Mouse (Mus musculus) layer of hippocampus, adult 11-12 months (tissue): ENCODE data around the gene Mybl2.
A peak's percentile ranks its signal among the peaks of the same experiment; 100 is the strongest.

Experiments
- DNase-seq: peaks from one replicate; pipeline ENCODE4 v3.0.0; 2022; ENCODE audit warnings: low spot score

The Mybl2 gene

DNA sequence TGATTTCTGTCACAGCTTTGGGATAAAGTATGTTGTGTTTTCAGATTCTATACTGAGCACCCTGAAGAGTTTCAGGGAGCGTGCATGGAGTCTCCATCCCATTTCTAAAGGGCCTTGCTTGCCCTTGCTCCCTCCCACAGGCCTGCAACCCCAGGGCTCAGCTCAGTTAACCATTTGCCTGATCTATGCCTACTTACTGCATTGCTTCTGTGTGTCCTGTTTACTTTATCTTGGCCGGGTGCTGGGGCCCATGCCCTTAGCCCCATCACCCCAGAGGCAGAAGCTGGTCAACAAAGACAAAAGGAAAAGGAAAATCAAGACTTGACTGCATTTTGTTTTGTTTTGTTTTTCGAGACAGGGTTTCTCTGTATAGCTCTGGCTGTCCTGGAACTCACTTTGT lies 17.1 kb downstream of the Mybl2 start:
- no peak for DNase-seq

DNA sequence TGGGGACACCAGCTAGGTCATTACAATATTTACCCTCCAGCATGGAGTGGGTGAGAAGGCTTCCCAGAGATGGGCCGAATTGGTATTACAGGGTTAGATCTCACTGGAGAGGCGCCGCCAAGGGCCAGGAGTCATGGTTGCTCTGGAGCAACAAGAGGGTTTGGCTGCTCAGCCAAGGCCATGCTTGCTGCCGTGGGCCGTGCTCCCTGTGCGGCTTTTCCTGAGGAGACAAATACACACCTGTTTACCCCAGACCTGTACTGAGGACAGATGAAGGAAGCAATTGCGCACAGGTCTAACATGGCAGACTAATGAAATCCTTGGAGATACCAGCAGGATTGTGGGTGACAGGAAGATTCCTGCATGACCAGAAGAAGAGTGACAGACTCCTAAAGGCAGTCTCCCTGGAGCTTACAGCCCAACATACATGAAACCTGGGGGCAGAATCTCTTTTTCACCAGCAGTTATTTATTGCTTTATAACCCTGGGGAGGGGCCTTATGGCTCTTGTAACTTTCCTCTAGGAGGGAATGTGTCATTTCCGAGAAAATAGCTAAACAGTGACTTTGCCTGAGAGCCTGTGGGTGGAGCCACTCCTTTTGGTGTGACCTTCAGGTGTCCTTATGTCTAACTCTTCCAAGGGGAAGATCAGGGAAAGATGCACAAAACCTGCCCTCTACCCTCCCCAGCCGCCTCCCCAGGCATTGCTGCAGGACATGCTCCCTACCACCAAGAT lies 18.7 kb downstream of the Mybl2 start:
- no peak for DNase-seq

DNA sequence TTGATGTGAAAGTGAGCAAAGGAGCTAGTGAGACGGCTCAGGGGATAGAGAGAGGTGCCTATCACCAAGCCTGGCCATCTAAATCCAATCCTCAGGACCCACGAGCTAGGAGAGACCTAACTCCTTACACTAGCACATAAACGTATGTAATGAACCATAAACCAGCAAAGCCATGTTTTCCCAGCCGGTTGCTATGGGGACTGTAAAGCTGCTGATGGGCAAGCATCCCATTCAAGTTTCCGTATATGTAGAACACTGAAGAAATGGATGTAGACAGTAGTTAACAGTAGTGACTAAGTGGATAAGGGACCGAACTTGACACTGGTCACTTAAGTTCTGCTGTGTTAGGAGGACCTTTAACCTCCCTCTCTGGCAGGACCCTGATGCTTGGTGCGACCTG lies 19.5 kb downstream of the Mybl2 start:
- no peak for DNase-seq

DNA sequence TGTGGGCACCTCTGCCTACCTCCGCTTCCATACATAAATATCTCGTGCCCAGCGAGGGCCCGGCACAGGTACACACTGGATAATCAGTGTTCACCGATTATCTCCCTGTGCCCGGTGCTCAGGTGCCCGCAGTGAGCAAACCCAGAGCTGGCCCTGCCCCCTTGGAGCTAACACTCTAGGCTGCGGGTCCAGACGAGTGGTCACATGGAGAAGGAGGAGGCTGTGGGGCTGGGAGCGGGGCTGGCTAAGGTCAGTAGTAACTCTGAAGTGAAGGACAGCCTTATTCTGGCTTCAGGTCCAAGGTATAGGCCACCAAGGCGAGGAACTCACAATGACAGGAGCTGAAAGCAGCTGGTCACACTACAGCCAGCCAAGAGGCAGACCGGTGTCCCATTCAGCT lies 20.3 kb downstream of the Mybl2 start:
- DNase-seq: no peak

DNA sequence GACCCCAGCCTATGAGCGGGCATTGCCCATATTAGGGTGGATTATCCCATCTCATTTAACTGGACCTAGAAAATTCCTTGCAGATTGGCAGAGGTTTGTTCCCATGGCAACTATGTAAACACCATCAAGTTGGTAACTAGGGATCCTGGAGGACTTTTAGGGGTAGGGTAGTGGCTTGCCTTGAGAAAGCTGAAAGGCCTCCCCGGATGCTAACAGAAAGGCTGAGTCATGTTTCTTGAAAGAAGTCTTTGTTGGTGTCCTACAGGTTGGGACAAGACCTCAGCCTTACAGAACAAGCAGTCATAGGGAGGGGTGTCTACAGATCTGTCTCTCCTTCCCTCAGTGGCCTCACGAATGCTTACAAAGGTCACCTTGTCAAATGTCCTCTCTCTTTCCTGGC lies 20.7 kb downstream of the Mybl2 start:
- no peak for DNase-seq

DNA sequence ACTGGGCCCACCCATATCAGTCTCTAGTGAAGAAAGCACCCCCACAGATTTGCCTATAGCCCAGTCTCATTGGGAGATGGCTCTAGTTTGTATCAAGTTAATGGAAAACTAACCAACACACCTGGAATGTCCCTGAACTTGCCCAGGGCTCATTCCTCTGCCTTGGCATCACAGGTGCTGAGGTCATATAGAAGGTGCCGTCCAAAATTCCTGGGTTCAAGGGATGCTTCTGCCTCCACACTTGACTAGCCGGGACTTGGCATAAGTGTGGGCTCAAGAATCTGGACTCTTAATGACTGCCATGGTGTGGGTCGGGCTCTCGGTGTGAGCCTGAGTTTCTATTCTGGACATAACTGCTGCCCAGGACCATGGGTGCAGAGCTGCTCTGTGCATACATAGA lies 24.6 kb downstream of the Mybl2 start:
- DNase-seq: no peak

DNA sequence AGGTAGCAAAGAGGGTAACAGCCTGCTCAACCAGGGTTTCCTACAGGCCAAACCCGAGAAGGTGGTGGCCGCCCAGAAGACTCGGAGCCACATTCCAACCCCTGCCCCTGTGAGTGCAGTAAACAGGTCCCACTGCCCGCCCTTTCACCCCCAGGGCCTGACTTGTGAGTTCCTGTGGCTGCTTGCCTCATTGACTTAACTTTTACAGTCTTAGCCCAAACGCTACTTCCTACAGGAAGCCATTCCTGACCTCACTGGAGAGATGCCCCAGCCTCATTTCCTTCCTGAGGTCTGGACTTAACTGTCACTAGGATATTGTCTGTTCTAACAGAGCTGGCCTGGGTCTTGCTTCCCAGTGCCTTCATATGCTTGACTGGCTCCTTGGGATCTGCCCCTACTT lies 28.1 kb downstream of the Mybl2 start:
- DNase-seq: no peak

DNA sequence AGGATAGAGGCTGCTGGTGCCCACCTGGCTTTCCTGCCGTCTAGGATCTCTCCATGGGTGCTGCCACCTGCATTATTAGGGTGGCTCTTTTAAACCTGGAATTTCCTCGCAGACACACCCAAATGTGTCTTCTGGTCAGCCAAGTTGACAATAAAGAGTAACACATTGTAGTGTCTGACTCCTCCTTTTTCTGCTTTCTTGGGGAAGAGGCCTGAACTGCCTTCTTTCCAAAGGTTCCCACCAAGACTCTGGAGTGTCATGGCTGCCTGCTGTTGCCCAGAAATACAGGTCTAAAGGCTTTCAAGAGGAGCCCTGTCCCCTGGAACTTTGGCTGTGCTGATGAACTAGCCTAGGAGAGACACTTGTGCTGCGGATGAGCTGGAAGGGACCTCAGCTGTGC lies 30.0 kb downstream of the Mybl2 start:
- DNase-seq: no peak

DNA sequence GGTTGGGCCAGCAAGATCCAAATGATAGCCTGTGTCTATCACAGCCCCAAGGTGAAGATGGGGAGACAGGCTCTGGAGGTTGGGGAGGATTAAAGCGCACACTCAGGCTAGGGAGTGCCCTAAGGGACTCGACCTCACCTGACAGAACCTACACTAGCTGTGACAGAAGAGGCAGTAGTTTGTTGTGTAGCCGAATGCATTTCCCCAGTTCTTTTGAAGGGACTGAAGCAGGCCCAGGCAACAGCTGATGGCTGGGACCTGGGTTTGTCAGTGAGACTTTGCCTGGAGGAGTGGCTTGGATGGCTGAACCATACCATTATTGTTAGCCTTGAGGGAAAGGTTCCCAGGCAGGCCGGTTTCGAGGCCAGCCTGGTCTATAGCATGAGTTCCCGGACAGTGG lies 30.6 kb downstream of the Mybl2 start:
- no peak for DNase-seq

DNA sequence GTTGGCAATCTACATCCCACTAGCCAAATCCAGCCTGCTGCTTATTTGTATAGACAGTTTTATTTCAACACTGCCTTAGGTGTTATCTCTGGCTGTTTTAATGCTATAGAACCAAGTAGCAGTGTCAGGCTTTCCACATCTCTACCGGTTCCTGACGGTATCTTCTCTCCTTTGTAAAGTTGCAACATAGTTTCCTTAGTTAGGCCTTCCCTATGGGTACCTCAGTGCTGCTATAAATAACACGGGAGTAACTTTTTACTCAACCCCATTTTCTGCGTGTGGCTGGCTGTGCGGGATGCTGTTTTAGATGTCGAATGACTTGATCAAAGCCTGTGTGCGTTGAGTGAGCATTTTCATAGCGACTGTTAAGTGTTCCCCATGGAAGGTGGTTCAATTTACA lies 32.1 kb downstream of the Mybl2 start:
- DNase-seq: no peak

DNA sequence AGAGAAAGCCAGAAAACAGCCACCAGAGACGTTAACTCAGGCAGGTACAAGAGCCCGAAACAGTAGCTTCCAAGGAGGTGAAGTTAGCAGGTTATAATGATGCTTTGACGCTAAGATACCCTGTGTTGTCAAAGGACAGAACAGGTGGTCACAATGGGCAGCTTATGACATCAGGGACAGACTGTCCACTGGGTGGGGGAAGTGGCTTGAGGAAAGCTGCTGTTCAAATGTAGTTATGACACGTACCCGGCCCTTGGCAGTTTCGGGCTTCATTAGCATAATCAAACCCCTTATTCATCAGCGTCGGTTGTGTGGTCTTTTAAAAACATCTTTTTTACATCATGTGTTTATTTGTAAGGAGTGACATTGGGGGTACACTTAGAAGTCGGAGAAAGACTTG lies 33.2 kb downstream of the Mybl2 start, which contains the start of gene Gtsf1l:
Gene Gtsf1l, minus strand, starts transcription at position 128 of the 400 bp plus-strand sequence.
- DNase-seq: no peak

DNA sequence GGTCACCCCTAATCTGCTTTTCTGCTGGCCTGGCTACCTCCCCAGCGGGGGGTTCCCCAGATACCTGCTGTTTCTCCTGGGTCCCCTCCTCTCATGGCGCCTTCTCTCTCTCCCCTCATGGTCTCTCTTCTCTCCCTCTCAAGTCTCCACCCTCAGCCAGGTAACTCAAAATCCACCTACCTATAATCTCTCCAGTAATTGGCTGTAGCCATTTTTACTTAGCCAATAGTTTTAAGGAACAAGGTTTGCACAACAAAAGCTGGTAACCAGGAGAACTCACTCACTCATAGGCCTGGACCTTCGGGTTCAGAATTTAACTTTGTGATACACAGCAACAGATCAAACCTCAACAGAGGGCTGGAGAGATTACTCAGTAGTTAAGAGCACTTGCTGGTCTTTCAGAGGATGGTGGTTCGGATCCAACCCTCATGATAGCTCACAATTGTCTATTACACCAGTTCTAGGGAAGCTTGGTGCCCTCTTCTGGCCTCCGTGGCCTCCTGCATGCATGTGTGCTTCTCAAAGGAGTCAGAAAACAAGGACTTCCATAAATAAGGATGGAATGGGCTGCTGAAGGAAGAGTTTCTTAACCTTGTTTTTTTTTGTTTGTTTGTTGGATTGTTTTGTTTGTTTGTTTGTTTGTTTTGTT lies 35.1 kb downstream of the Mybl2 start:
- no peak for DNase-seq

DNA sequence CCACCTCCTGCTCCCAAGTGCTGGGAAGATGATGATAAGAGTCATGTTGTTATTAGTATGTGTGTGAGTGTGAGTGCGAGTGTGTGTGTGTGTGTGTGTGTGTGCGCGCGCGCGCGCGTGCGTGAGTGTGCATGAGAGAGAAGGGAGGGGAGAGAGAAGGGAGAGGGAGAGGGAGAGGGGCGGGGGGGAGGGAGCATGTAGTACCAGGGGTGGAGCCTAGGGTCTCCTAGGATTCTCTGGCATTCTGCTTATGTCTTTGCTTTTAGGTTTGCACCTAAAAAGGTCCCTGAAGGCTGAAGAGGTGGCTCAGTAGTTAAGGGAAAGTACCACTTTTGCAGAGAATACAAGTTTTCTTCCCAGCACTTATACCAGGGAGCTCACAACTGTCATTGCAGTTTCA lies 40.4 kb downstream of the Mybl2 start:
- DNase-seq: no peak

DNA sequence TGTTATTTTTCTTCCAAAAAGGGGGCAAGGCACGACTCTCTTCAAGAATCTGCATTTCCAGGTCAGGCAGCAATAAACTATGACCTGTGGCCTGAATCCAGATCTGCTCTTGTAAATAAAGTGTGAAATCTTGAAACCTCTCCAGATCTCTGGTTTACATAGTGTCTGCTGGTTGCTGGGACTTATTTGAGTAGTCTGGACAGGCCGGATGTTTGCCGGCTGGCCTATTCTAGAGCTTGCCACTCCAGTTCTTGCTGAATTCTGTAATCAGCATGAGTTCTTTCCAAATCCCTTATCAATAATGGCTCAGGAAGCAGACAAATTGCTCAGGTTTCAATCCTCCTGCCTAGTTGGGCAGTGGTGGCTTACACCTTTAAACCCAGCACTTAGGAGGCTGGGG lies 41.3 kb downstream of the Mybl2 start:
- DNase-seq: no peak

DNA sequence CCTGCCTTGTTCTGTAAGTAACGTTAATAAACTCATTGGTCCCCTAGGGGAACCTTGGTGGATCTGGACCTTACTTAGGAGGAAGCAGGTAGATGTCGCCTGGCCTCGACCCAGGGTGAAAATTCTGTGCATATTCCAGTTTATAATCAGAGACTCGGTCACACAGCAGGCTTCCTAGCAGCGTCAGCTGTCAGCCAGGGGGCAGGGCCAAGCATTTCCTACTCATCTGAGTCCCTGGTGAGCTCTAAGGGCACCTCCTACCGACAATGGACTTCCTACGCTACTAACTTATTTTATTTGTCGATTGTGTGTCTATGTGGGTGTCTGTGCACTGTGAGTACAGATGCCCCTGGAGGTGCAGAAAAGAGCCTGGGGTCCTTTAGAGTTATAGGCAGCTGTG lies 45.4 kb downstream of the Mybl2 start:
- DNase-seq: no peak

DNA sequence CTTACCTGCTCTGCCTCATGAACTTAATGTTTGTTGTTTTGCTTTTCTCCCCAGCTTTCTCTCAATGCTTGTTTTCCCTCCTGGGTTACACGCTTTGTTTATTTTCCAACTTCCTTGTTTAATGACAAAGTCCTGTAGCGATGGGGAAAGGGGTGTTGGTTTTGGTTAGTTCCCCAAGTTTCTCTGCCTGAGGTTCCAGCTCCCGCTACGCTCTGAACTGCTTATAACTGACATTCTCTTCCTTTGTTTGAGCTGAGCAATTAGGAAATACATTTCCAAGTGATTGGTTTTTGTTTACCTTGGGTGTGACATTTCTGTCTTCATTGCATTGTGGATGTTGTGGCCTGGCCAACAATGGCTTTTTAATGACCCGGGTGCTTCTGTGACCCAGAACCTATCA lies 46.1 kb downstream of the Mybl2 start:
- DNase-seq: no peak

DNA sequence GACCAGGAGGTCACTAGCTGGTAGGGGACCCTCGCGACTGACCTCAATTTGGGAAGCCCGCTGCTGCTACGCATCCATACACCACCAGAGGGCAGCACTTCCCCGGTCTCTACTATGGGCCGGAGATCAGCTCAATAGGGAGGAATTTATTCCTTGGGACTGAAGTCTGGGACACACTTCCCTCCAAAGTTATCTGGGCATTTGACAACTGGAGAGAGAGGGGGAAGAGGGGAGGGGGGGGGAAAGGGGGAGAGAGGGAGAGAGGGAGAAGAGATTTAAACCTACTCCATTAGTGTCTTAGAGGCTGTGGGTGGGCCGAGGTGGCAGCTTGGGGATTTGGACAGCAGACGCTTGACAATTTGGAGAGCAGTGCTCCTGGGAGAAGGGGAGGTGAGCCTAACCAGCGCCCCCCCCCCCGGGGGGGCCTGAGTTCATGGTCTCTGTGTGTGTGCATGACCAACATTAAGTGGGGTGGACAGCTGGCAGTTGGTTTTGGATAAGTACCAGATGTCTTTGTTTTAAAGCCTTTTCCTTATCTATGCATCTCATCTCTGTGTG lies 47.2 kb downstream of the Mybl2 start:
- DNase-seq: peak; percentile 72

DNA sequence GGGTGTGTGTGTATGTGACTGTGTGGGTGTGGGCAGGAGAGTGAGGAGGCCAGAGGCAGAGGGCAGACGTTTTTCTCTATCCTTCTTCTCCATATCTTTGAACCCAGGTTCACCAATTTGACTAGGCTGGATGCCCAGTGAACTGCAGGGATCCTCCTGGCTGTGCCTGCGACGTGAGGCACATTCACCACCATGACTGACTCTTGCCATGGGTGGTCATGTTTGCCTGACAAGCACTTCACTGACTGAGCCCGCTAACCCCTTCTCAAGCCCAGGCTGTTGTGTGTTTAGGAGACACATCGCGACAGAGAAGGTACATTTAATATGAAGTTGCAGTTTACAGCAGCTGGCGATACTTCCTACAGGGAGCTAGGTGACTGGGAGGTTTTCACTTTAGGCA lies 47.7 kb downstream of the Mybl2 start:
- no peak for DNase-seq

DNA sequence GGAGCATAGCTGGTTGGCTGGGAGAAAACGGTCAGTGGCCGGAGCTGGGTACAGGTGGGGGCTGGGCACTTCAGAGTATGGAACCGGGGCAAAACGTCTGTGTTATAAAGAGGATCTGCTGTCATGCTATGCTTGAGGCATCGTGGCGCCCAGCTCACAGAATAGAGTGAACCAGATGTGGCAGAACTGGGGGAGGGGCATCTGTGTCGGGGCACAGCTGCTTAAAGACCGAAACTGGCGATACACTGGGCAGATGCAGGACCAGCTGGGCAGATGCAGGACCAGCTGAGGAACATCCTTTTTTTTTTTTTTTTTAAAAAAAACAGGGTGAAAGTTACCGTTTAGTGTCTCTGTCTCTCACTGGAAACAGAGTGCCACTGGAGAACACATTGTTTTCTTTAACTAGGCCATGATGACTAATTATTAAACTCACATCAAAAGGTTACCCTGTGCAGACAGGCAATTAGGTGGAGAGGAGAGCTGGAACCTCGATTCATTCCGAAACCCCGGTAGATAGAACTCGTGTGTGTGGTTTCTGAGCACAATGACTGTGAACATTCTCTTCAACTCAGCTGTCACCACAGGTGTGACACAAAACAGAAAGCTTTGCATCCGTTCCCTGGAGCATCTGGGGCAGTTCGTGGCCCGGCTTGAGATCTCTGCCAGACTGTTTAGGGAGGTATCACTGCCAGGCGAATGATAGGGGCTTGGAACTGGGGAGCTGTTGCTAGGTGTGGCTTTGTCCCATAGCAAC lies 48.6 kb downstream of the Mybl2 start:
- DNase-seq: no peak

DNA sequence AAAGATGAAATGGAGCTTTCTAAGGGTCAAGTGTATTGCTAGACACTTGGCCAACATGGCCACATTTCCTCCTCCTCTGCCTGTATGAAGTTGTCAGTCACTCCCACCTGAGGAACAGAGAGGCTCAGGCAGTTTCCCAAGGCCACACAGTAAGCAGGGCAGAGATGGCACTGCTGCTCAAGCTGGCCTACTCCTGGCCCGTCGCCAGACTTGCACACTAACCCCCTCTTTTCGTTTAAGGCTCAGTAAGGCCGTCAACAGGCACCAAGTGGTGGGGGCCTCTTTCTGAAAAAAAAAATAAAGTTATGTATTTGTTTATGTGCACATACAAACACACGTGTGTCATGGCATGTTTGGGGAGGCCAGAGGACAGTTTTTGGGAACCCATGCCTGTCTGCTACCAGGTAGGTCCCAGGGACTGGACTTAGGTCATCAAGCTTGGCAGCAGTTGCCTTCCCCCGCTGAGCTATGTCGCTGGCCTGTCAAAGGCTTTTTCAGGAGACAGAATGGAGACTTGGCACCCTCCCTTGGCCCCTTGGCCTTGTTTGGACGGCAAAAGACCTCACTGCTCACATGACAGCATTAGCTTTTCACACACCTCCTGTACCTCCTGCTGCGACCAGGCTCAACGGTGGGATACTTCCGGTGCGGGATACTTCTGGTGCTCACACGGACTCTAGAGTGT lies 49.7 kb downstream of the Mybl2 start:
- DNase-seq: no peak

DNA sequence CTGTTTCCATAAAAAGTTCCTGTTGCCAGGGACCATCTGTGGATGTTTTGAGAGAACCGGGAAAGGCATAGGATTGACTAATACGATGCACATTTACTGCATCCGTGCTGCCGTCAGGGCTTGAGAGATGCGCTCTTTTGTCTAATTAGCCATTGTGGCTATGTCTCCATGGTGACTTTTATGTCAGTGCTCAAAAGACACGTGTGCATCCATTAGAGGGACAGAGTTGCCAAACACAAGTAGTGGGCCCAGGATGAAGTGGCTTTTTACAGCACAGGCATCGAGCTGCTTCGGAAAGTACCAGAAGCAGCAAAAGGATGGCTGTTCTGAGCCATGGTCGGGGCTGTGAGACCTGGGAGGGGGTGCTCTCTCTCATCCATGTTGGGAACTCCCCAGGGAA lies 53.9 kb downstream of the Mybl2 start:
- no peak for DNase-seq

DNA sequence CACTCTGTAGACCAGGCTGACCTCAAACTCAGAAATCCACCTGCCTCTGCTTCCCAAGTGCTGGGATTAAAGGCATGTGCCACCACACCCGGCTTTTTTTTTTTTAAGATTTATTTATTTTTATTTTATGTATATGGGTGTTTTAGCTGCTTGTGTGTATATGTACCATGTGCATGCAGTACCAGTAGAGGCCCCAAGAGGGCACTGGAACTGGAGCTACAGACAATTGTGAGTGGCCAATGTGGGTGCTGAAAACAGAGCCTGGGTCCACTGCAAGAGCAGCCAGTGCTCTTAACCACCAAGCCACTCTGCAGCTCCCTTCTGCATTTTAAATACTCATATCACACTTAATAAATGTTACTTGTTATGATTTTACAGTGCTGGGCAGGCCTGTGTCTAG lies 56.2 kb downstream of the Mybl2 start:
- DNase-seq: no peak
